Mouse (Mus musculus): Measurements from ENCODE around the gene Acap2. TPM values are rescaled to one million over a fixed set of nuclear protein-coding genes. Genes with fewer than 3 reads are reported as not detected.
A peak's percentile ranks its signal among the peaks of the same experiment; 100 is the strongest.

Gene Acap2
- total RNA-seq, 2 experiments from 2014 or later: 111 to 112 TPM

- no peak for DNase-seq (ENCODE audit: extremely low spot score in 1 of 2, low spot score in 2 of 2)
- Histone ChIP-seq H3K4me3 (no peak overlapping the region), H3K27ac (no peak overlapping the region)
- intact Hi-C loops (cut with DNase I): loop anchor here (10.0 kb wide), 1 partner anchor 233 kb away; no protein-coding TSS in a partner anchor
- no peak for TF ChIP-seq CTCF (IDR thresholded peaks at IDR 0.05)
Observed at GRCm38 (mm10) chr16:31121612-31122011, 79.4 kb downstream of the Acap2 start.

- no peak for TF ChIP-seq CTCF (IDR thresholded peaks at IDR 0.05)
- no peak for DNase-seq (ENCODE audit: extremely low spot score in 1 of 2, low spot score in 2 of 2)
- Histone ChIP-seq H3K4me3 (no peak overlapping the region), H3K27ac (no peak overlapping the region)
- intact Hi-C loops (cut with DNase I): no loop called here
Observed at GRCm38 (mm10) chr16:31113596-31113995, 87.4 kb downstream of the Acap2 start.

GRCm38 (mm10) chr16:31101352-31101751, 99.7 kb downstream of the Acap2 start:
- no peak for TF ChIP-seq CTCF (IDR thresholded peaks at IDR 0.05)
- H3K4me3 ChIP-seq: no peak overlapping the region
- no peak for DNase-seq (ENCODE audit: extremely low spot score in 1 of 2, low spot score in 2 of 2)
- H3K27ac ChIP-seq: no peak overlapping the region
- intact Hi-C loops (cut with DNase I): no loop called here

- Histone ChIP-seq H3K27ac (no peak overlapping the region), H3K4me3 (no peak overlapping the region)
- intact Hi-C loops (cut with DNase I): no loop called here
- TF ChIP-seq CTCF (IDR thresholded peaks at IDR 0.05): no peak
- no peak for DNase-seq (ENCODE audit: extremely low spot score in 1 of 2, low spot score in 2 of 2)
Observed at GRCm38 (mm10) chr16:31099906-31100305, 101.1 kb downstream of the Acap2 start.

- H3K27ac ChIP-seq: no peak overlapping the region
- DNase-seq (ENCODE audit: extremely low spot score in 1 of 2, low spot score in 2 of 2): no peak
- H3K4me3 ChIP-seq: no peak overlapping the region
- no peak for TF ChIP-seq CTCF (IDR thresholded peaks at IDR 0.05)
- intact Hi-C loops (cut with DNase I): no loop called here
Observed at GRCm38 (mm10) chr16:31094036-31094435, 107.0 kb downstream of the Acap2 start.

GRCm38 (mm10) chr16:31093186-31093585, 107.9 kb downstream of the Acap2 start:
- intact Hi-C loops (cut with DNase I): no loop called here
- TF ChIP-seq CTCF (IDR thresholded peaks at IDR 0.05): no peak
- no peak for DNase-seq (ENCODE audit: extremely low spot score in 1 of 2, low spot score in 2 of 2)
- no peak overlapping the region for H3K27ac ChIP-seq
- no peak overlapping the region for H3K4me3 ChIP-seq

- intact Hi-C loops (cut with DNase I): loop anchor here (2.0 kb wide), 2 partner anchors 273 to 485 kb away; no protein-coding TSS in a partner anchor
- H3K4me3 ChIP-seq: no peak overlapping the region
- no peak overlapping the region for H3K27ac ChIP-seq
- DNase-seq (ENCODE audit: extremely low spot score in 1 of 2, low spot score in 2 of 2): no peak
- no peak for TF ChIP-seq CTCF (IDR thresholded peaks at IDR 0.05)
Observed at GRCm38 (mm10) chr16:31081891-31082290, 119.2 kb downstream of the Acap2 start.

GRCm38 (mm10) chr16:31081125-31081664, 119.8 kb downstream of the Acap2 start, which contains the start of gene Xxylt1:
Gene Xxylt1 (minus strand): TSS chr16:31081432.
- intact Hi-C loops (cut with DNase I): loop anchor here (2.0 kb wide), 2 partner anchors 274 to 484 kb away; no protein-coding TSS in a partner anchor
- Histone ChIP-seq H3K4me3 (peak within 1 kb of the TSS; percentile 94), H3K27ac (peak within 1 kb of the TSS; percentile 68)
- peak; percentile 95 for DNase-seq (ENCODE audit: extremely low spot score in 1 of 2, low spot score in 2 of 2)
- TF ChIP-seq CTCF (IDR thresholded peaks at IDR 0.05): peak; percentile 46

- intact Hi-C loops (cut with DNase I): loop anchor here (2.0 kb wide), 2 partner anchors 274 to 484 kb away; no protein-coding TSS in a partner anchor
- DNase-seq (ENCODE audit: extremely low spot score in 1 of 2, low spot score in 2 of 2): peak; percentile 49 to 56
- TF ChIP-seq CTCF (IDR thresholded peaks at IDR 0.05): no peak
- Histone ChIP-seq H3K4me3 (peak overlapping the region; percentile 94), H3K27ac (peak overlapping the region; percentile 68)
Observed at GRCm38 (mm10) chr16:31080573-31081051, 120.4 kb downstream of the Acap2 start.

GRCm38 (mm10) chr16:31077396-31077795, 123.6 kb downstream of the Acap2 start:
- no peak for TF ChIP-seq CTCF (IDR thresholded peaks at IDR 0.05)
- H3K27ac ChIP-seq: no peak overlapping the region
- H3K4me3 ChIP-seq: no peak overlapping the region
- no peak for DNase-seq (ENCODE audit: extremely low spot score in 1 of 2, low spot score in 2 of 2)
- intact Hi-C loops (cut with DNase I): no loop called here

- Histone ChIP-seq H3K4me3 (no peak overlapping the region), H3K27ac (no peak overlapping the region)
- no peak for TF ChIP-seq CTCF (IDR thresholded peaks at IDR 0.05)
- intact Hi-C loops (cut with DNase I): no loop called here
- no peak for DNase-seq (ENCODE audit: extremely low spot score in 1 of 2, low spot score in 2 of 2)
Observed at GRCm38 (mm10) chr16:31076436-31076835, 124.6 kb downstream of the Acap2 start.

GRCm38 (mm10) chr16:31074324-31074908, 126.6 kb downstream of the Acap2 start:
- intact Hi-C loops (cut with DNase I): loop anchor here (5.0 kb wide), 1 partner anchor 697 kb away; no protein-coding TSS in a partner anchor
- Histone ChIP-seq H3K27ac (no peak overlapping the region), H3K4me3 (no peak overlapping the region)
- DNase-seq (ENCODE audit: extremely low spot score in 1 of 2, low spot score in 2 of 2): no peak
- TF ChIP-seq CTCF (IDR thresholded peaks at IDR 0.05): no peak
